Mouse (Mus musculus): ENCODE measurements around the gene Pgm5. TPM values are rescaled to one million over a fixed set of nuclear protein-coding genes. Genes with fewer than 3 reads are reported as not detected.
"Not testable (repeated sequence)": the region's sequence is repeated elsewhere in the genome, so short reads cannot be mapped to it uniquely, and the experiment has no call there.

Gene Pgm5
- polyA plus RNA-seq, 1 experiment from 2014 or later, result 8.8 TPM

DNA sequence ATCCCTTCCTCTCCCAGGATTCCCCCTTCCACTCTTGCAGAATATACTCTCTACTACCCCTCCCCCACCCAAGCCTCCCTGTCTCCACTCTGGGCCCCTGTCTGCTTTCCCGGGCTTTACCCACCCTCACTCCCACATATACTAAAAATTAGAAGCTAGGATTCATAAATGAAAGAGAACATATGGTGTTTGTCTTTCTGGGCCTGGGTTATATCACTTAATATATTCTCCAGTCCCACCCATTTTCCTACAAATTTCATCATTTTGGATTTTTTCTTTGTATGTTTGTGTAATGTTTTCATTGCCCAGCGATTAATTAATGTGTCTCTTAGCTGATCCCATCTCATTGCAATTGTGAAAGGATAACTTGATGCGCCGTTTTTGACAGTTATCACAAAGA, 19.6 kb upstream of the Pgm5 start:
- Histone ChIP-seq H3K36me3 (ENCODE audit: control insufficient read depth, insufficient read depth, low read length) (no peaks in the 10 kb centered on the region), H3K9me3 (ENCODE audit: control insufficient read depth, low read length) (no peaks in the 10 kb centered on the region), H3K27me3 (replicated peaks; ENCODE audit: control insufficient read depth, insufficient read depth, low read length) (no peaks in the 10 kb centered on the region), H3K4me3 (ENCODE audit: low read depth, low read length) (no peak overlapping the region), H3K4me2 (ENCODE audit: low read length) (no peak overlapping the region), H3K27ac (ENCODE audit: low read depth) (no peak overlapping the region), H3K4me1 (replicated peaks; ENCODE audit: control insufficient read depth, insufficient read depth, low read length) (peaks cover 5% of the 10 kb centered on the region), H3K9ac (ENCODE audit: low read length) (no peak overlapping the region)
- WGBS, result 39% methylated on average over 4 of the region's 4 CpGs
- ATAC-seq (replicated peaks; ENCODE audit: low FRiP score, low TSS enrichment, low read depth) (no peak), DNase-seq (ENCODE audit: low spot score) (no peak)

DNA sequence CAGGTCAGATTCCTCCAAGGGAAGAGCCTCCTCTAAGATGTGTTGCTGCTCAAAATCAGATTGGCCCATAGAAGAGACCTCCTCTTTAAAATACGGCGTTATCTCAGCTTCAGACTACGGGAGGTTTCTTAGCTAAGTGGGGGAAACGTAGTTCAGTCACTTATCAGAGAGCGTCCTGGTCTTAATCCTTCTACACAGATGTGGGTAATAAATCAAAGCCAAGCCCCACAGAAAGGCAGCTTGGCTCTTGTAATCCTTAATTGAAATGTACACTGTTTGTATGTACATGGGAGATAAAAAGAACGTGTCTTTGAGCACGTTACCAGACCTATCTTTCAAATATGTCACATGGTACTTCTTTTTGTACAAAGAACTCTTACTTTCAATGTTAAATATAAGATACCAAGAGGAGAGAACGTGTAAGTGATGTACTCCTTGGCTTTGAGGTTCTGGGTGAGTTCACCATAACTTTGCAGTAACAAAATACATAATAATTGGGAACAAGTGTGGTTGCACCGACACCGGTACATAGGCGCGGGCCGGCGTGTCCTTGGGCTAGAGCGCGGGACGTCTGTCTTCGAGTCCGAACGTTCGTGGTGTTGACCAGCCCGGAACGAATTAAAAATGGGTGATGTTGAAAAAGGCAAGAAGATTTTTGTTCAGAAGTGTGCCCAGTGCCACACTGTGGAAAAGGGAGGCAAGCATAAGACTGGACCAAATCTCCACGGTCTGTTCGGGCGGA, 13.6 kb upstream of the Pgm5 start, which contains the start of gene Gm10053:
Gm10053 (plus strand) TSS at position 558 of the 742 bp plus-strand sequence.
- H3K9me3 ChIP-seq (ENCODE audit: control insufficient read depth, low read length); H3K36me3 ChIP-seq (ENCODE audit: control insufficient read depth, insufficient read depth, low read length); H3K27ac ChIP-seq (ENCODE audit: low read depth); H3K9ac ChIP-seq (ENCODE audit: low read length); H3K4me2 ChIP-seq (ENCODE audit: low read length); H3K27me3 ChIP-seq (replicated peaks; ENCODE audit: control insufficient read depth, insufficient read depth, low read length); ATAC-seq (replicated peaks; ENCODE audit: low FRiP score, low TSS enrichment, low read depth); DNase-seq (ENCODE audit: low spot score); H3K4me3 ChIP-seq (ENCODE audit: low read depth, low read length): not testable (repeated sequence)
- peaks cover 14% of the 10 kb centered on the region for H3K4me1 ChIP-seq (replicated peaks; ENCODE audit: control insufficient read depth, insufficient read depth, low read length)
- WGBS, result 60% methylated on average over 23 of the region's 26 CpGs

DNA sequence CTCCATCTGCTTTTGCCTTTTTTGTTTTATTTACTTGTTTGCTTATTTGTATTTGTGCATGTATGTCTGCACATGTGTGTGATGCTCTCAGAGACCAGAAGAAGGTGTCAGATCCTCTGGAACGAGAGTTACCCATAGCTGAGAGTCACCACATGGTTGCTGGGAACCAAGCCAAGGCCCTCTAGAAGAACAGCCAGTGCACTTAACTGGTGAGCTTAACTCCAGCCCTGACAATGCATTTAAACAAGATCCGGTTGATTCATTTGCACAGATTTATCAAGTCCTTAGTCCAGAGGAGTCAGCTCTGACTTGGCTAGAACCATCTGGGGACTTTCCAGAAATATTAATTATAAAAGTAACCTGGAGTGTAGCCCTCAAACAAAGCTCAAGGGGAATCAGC, 12.2 kb upstream of the Pgm5 start:
- H3K36me3 ChIP-seq (ENCODE audit: control insufficient read depth, insufficient read depth, low read length), result no peaks in the 10 kb centered on the region
- DNase-seq (ENCODE audit: low spot score) (no peak), ATAC-seq (replicated peaks; ENCODE audit: low FRiP score, low TSS enrichment, low read depth) (no peak; the same call in 1 of the 2 replicates)
- no peak overlapping the region for H3K9ac ChIP-seq (ENCODE audit: low read length)
- peaks cover 15% of the 10 kb centered on the region for H3K4me1 ChIP-seq (replicated peaks; ENCODE audit: control insufficient read depth, insufficient read depth, low read length)
- H3K27ac ChIP-seq (ENCODE audit: low read depth), result no peak overlapping the region; the same call in 1 of the 2 replicates
- no peaks in the 10 kb centered on the region for H3K9me3 ChIP-seq (ENCODE audit: control insufficient read depth, low read length)
- no peak overlapping the region for H3K4me2 ChIP-seq (ENCODE audit: low read length)
- WGBS, result 33% methylated on average over 2 of the region's 2 CpGs
- H3K4me3 ChIP-seq (ENCODE audit: low read depth, low read length), result no peak overlapping the region
- H3K27me3 ChIP-seq (replicated peaks; ENCODE audit: control insufficient read depth, insufficient read depth, low read length), result no peaks in the 10 kb centered on the region; the same call in 1 of the 2 replicates

DNA sequence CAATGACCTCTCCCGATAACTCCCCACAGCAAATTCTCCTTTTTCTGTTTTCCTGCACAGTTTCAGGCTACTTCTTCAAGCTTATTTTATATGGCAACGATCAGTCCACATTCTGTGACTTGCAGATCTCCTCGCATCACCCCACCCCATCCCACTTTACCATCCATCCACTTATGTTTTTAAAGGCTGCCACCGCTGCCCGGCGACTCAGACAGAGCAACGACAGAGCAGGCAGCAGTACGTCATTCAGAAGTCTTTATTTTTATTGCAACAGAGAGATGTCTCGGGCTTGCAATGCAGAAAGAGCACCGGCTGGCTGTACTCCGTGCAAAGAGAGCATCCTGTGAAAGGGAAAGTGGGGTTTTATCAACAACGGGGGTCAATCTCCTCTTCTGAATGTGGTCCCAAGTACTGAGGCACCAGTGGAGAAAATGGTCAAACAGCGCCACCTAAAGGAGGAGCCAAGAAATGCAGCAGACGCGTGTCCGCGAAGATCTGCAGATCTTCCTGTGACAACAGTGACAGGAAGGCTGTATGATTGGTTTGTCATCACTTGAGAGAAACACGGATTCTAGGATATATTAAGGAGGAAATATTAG, 9.5 kb upstream of the Pgm5 start:
- peak; percentile 36; the same call in 1 of the 2 replicates for ATAC-seq (replicated peaks; ENCODE audit: low FRiP score, low TSS enrichment, low read depth)
- Histone ChIP-seq H3K4me2 (ENCODE audit: low read length) (peak overlapping the region; percentile 52), H3K27ac (ENCODE audit: low read depth) (no peak overlapping the region), H3K9ac (ENCODE audit: low read length) (no peak overlapping the region), H3K4me1 (replicated peaks; ENCODE audit: control insufficient read depth, insufficient read depth, low read length) (peaks cover 15% of the 10 kb centered on the region), H3K4me3 (ENCODE audit: low read depth, low read length) (peak overlapping the region; percentile 29; the same call in 1 of the 2 replicates), H3K9me3 (ENCODE audit: control insufficient read depth, low read length) (no peaks in the 10 kb centered on the region), H3K36me3 (ENCODE audit: control insufficient read depth, insufficient read depth, low read length) (no peaks in the 10 kb centered on the region), H3K27me3 (replicated peaks; ENCODE audit: control insufficient read depth, insufficient read depth, low read length) (no peaks in the 10 kb centered on the region; the same call in 1 of the 2 replicates)
- 13% methylated on average over 18 of the region's 18 CpGs for WGBS
- DNase-seq (ENCODE audit: low spot score), result peak; percentile 94

DNA sequence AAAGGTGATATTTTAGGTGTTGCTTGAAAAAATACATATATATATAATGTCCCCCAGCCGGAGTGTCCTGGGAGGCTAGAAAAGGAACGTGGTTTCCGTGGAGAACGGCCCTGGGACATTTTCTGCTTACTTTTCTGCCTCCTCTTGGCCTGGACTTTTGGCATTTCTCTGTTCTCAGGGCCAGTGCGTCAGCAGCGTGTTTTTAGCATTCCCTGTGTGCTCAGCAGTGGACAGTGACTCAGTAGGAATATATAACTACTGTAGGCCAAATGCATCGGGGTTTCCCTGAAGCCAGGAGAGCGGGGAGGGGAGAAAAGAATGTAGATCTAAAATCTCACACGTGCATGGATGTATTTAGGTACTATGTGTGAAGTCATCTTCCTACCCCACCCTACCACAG, 3.8 kb upstream of the Pgm5 start:
- WGBS, result 85% methylated on average over 9 of the region's 9 CpGs
- Histone ChIP-seq H3K27ac (ENCODE audit: low read depth) (no peak overlapping the region), H3K27me3 (replicated peaks; ENCODE audit: control insufficient read depth, insufficient read depth, low read length) (0 out of 2 replicates have a peak, but pooled peaks cover 4% of the 10 kb centered on the region), H3K4me1 (replicated peaks; ENCODE audit: control insufficient read depth, insufficient read depth, low read length) (peaks cover 7% of the 10 kb centered on the region), H3K4me2 (ENCODE audit: low read length) (no peak overlapping the region), H3K9ac (ENCODE audit: low read length) (no peak overlapping the region), H3K4me3 (ENCODE audit: low read depth, low read length) (no peak overlapping the region), H3K9me3 (ENCODE audit: control insufficient read depth, low read length) (no peaks in the 10 kb centered on the region), H3K36me3 (ENCODE audit: control insufficient read depth, insufficient read depth, low read length) (no peaks in the 10 kb centered on the region)
- ATAC-seq (replicated peaks; ENCODE audit: low FRiP score, low TSS enrichment, low read depth), result no peak
- DNase-seq (ENCODE audit: low spot score), result no peak

DNA sequence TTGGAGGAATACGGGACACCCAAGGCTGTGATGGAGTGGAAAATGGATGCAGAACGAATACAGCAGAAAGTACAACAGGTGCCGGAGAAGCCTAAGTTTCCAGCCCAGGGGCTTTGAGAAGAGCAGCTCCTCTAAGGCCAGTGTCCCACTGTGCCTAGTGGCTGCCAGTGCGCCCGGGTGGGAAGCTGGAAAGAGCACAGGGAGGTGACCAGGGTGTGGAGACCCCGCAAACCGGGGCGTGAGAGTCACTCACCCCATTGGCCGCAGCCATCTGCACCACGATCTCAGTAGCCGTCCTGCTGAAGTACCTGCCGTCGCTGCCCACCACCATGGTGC, 411 bp downstream of the Pgm5 start:
- peak overlapping the region; percentile 64 for H3K4me3 ChIP-seq (ENCODE audit: low read depth, low read length)
- H3K36me3 ChIP-seq (ENCODE audit: control insufficient read depth, insufficient read depth, low read length), result no peaks in the 10 kb centered on the region
- H3K27ac ChIP-seq (ENCODE audit: low read depth), result peak overlapping the region; percentile 74
- H3K4me1 ChIP-seq (replicated peaks; ENCODE audit: control insufficient read depth, insufficient read depth, low read length), result peaks cover 4% of the 10 kb centered on the region; the same call in 1 of the 2 replicates
- DNase-seq (ENCODE audit: low spot score) (no peak), ATAC-seq (replicated peaks; ENCODE audit: low FRiP score, low TSS enrichment, low read depth) (peak; percentile 54)
- no peaks in the 10 kb centered on the region for H3K9me3 ChIP-seq (ENCODE audit: control insufficient read depth, low read length)
- H3K4me2 ChIP-seq (ENCODE audit: low read length), result peak overlapping the region; percentile 63
- peak overlapping the region; percentile 68 for H3K9ac ChIP-seq (ENCODE audit: low read length)
- 9% methylated on average over 13 of the region's 13 CpGs for WGBS
- 0 out of 2 replicates have a peak, but pooled peaks cover 4% of the 10 kb centered on the region for H3K27me3 ChIP-seq (replicated peaks; ENCODE audit: control insufficient read depth, insufficient read depth, low read length)

DNA sequence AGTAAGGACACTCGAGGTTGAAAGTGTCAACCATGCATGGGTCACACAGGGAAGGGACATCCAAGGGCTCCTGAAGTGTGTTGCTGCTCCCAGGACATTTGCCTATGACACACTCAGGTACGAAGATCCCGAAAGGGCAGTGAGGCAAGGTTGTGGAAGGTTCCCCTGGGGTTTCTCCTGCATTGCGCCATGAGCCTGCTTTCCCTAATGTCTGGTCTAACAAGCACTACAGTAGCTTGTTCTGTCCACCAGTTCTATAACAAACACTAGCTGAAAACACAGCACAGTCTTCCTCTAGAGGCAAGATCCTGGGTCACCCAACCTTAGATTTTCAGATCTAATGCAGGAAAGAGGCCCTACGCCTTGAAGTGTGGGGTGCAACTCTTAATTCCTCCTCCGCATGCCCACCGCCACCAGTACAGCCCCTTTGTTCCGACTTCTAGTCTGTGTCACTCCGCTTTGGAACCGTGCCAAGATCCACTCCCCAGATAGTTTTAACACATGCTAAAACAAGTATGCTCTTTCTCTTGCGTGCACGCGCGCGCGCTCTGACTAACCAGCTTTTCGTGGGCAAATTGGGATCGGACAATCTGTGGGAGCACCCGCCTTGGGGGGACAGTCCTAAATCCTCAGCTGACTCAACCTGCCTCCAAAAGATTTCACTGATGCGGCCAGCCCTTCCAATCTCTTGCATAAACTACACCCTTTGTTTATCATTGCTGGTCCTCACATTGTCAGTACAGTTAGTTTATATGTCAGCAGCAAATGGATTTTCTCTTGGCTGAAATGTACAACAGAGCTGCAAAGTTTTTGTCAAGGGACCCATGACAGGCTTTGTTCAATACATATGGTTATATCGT, 10.0 kb downstream of the Pgm5 start:
- Histone ChIP-seq H3K9me3 (ENCODE audit: control insufficient read depth, low read length) (no peaks in the 10 kb centered on the region), H3K4me1 (replicated peaks; ENCODE audit: control insufficient read depth, insufficient read depth, low read length) (peaks cover 50% of the 10 kb centered on the region), H3K4me3 (ENCODE audit: low read depth, low read length) (no peak overlapping the region), H3K9ac (ENCODE audit: low read length) (peak overlapping the region; percentile 1; the same call in 1 of the 2 replicates), H3K27ac (ENCODE audit: low read depth) (peak overlapping the region; percentile 68), H3K4me2 (ENCODE audit: low read length) (peak overlapping the region; percentile 20), H3K36me3 (ENCODE audit: control insufficient read depth, insufficient read depth, low read length) (0 out of 2 replicates have a peak, but pooled peaks cover 4% of the 10 kb centered on the region), H3K27me3 (replicated peaks; ENCODE audit: control insufficient read depth, insufficient read depth, low read length) (no peaks in the 10 kb centered on the region)
- ATAC-seq (replicated peaks; ENCODE audit: low FRiP score, low TSS enrichment, low read depth) (no peak), DNase-seq (ENCODE audit: low spot score) (peak; percentile 71)
- 51% methylated on average over 21 of the region's 21 CpGs for WGBS

DNA sequence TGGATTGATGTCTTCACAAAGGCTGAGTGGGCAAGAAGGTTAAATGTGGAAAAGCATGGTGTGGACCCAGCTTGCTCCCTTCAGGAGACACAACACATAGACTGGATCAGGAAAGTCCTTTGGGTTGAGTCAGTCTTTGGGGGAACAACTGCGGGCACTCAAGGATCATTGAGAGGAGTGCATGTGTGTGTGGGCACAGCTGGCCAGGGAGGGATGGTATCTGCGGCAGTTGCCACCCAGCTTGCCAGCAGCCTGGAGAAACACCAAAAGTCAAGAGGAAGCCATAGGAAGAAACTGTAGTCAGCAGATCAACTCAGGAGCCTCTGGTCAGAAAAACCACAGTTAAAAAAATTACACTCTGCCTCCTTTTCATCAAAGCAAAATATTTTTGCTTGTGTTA, 12.8 kb downstream of the Pgm5 start:
- Histone ChIP-seq H3K9ac (ENCODE audit: low read length) (no peak overlapping the region), H3K27ac (ENCODE audit: low read depth) (peak overlapping the region; percentile 71), H3K9me3 (ENCODE audit: control insufficient read depth, low read length) (no peaks in the 10 kb centered on the region), H3K4me1 (replicated peaks; ENCODE audit: control insufficient read depth, insufficient read depth, low read length) (peaks cover 73% of the 10 kb centered on the region), H3K4me3 (ENCODE audit: low read depth, low read length) (no peak overlapping the region), H3K27me3 (replicated peaks; ENCODE audit: control insufficient read depth, insufficient read depth, low read length) (no peaks in the 10 kb centered on the region), H3K36me3 (ENCODE audit: control insufficient read depth, insufficient read depth, low read length) (0 out of 2 replicates have a peak, but pooled peaks cover 4% of the 10 kb centered on the region), H3K4me2 (ENCODE audit: low read length) (no peak overlapping the region)
- no peak for DNase-seq (ENCODE audit: low spot score)
- no peak for ATAC-seq (replicated peaks; ENCODE audit: low FRiP score, low TSS enrichment, low read depth)
- WGBS, result 48% methylated on average over 2 of the region's 2 CpGs
